Mouse (Mus musculus) liver, postnatal 0 days (tissue): Measurements from ENCODE around the gene Gpc5.

Source experiments
- CTCF ChIP-seq: sonication (generic); IDR thresholded peaks from 2 replicates; pipeline ENCODE4 v1.5.1; 2016; ENCODE audit warnings: antibody characterized with exemption, low read depth
- EP300 ChIP-seq: IDR thresholded peaks from 2 replicates; pipeline ENCODE4 v1.6.1; 2016; ENCODE audit warnings: antibody characterized with exemption, low read depth, mild to moderate bottlenecking

DNA sequence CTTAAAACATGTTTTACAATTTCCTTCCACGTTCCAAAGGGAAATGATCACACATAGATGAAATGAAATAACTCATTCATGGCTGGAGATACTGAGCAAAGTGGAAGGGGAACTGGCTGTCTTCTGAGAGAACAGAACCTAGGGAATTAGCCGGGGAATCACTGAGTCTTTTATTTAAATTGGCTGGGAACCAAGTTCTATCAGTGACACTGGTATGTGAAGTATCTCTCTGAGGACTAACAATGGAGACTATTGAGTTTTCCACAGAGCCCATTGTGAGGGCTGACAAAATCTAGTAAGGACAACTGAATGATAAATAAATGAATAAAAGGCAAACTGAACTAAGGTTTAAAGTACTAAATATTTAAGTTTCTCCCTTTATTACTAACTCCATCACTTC, 712.7 kb downstream of the Gpc5 start:
- TF ChIP-seq CTCF (no peak), EP300 (no peak)
